Mouse (Mus musculus) thymus, postnatal 0 days (tissue): Measurements from ENCODE around the gene Rbl2. TPM values are rescaled to one million over a fixed set of nuclear protein-coding genes. Genes with fewer than 3 reads are reported as not detected.

ENCODE experiments used
- DNase-seq: peaks from one replicate; pipeline ENCODE4 v3.0.0-alpha.2; 2015; ENCODE audit warnings: low spot score
- polyA plus RNA-seq: library from polyadenylated mRNA; unstranded; fragments of >200 nt; fragmentation: Nextera tagmentation; extraction: Ambion mirVana; gene quantifications from 2 replicates; pipeline ENCODE4 v1.2.1, GENCODE M21; 2015

Gene Rbl2
- polyA plus RNA-seq, 1 experiment from 2014 or later = 28.6 TPM

DNA sequence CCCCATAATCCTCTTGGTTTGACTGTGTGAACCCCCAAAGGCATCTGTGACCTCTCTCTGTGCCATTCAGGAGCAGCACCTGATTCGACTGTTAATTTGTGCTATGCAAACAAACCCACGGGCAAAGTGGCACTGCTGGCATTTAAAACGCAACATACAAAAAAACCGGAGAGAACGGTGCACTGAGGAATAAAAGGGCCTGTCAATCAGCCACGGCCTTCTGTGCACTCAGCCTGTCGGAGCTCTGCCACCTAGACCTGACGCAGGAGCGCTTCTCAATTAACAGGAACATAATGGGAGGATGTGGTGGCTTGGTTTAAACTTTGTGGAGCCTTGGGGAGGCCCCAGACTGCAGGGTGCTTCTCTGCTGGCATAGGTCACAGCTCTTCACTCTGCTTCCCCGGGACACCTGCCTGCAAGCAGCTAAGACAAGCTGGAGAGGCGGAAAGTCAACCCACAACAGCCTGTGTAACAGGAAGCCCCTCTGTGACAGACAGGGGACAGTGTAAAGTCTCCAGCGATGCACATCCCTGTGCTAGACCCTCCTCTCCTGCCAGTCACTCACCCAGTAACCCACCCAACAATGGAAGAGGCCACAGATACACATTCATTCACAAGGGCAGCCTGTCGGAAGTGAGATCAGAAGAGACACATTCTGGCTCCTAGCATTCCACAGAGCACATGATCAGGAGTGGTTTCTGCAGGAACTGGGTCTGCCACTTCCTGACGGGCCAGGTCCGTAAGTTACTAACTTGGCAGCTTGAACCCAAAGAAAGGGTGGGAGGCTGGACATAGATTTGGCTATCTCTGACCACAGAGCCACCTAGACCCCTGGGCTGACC lies 90.3 kb downstream of the Rbl2 start:
- peak; percentile 86 for DNase-seq

DNA sequence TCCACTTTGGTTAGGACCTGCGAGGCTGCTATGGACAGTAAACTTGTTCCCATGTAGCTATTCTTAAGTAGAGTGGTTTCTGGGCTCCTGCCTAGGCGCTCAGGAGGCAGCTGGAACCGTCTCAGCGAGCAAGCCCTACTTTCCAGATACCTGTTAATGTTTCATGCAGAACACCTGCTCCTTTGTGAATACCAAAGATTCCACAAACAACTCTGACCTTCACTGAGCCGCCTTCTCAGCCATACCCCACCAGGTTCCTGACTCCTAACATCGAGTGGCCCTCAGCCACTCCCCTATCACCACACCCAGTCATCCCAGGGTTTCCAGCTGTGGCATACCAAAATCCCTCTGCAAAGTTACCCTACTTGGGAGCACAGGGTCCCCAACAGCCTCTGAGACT lies 100.3 kb downstream of the Rbl2 start:
- no peak for DNase-seq

DNA sequence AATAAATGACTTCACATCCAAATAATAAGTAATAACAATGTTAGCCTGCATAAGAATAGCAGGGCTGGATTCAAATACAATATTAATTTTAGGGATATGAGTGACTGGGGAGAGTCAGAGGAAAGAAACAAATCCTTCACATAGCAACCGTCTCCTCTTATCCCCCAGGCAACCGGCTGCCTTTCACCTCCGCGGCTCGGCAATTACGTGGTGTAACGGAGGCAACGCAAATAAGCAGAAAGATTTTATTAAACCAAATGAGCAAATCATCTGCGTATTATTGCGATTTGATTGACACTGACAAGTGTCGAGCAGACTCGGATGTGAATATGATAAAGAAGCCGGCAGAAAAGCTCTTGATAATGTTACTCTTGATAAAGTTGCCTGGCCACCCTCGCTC lies 101.1 kb downstream of the Rbl2 start:
- no peak for DNase-seq

DNA sequence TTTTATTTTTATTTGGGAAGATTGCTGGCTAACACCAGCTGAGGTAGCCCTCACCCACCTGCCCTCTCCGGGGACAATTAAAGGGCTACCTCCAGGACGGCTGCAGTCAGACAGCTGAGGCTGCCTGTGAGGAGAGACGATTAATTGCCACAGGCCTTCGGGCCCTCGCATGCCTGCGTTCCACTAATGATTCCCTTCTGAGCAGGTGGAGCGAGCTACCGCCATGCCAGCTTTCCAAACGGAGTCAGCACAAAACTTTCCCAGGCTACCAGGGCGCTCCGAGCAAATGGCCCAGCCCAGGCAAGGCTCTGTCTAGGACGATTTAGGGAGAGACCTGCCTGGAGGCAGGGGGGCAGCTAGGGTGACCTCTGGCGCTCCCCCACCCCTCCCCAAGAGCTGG lies 101.7 kb downstream of the Rbl2 start:
- DNase-seq = no peak

Other genes with a start within 250 kb of the Rbl2 start
- 148 and 160 TPM in 2 replicates for gene Chd9, start 241.7 kb upstream of the Rbl2 start, polyA plus RNA-seq
- 35.0 and 36.6 TPM in 2 replicates for gene Aktip, start 129.9 kb downstream of the Rbl2 start, polyA plus RNA-seq
- gene Rpgrip1l, start 243.2 kb downstream of the Rbl2 start, polyA plus RNA-seq = 8.7 and 11.6 TPM in 2 replicates
- gene Fto, start 243.5 kb downstream of the Rbl2 start, polyA plus RNA-seq = 33.4 and 37.5 TPM in 2 replicates